Mouse (Mus musculus): Measurements from ENCODE around the gene Cyp2t4. TPM values are rescaled to one million over a fixed set of nuclear protein-coding genes. Genes with fewer than 3 reads are reported as not detected.

The Cyp2t4 gene
- total RNA-seq, 1 experiment: 0.58 TPM

GRCm38 (mm10) chr7:27160921-27161320 lies 7.4 kb downstream of the Cyp2t4 start:
- TF ChIP-seq MAFK (IDR thresholded peaks at IDR 0.05; ENCODE audit: insufficient read depth, low read depth, low read length) (no peak), CHD2 (IDR thresholded peaks at IDR 0.05; ENCODE audit: low read depth, low read length) (no peak), ZC3H11A (IDR thresholded peaks at IDR 0.05; ENCODE audit: borderline replicate concordance, low read depth, low read length) (no peak), HCFC1 (IDR thresholded peaks at IDR 0.05; ENCODE audit: borderline replicate concordance, insufficient read depth, low read length) (no peak), ZNF384 (IDR thresholded peaks at IDR 0.05; ENCODE audit: low read depth, low read length) (no peak)
- H3K4me3 ChIP-seq (ENCODE audit: insufficient read depth in 1 of 2, low read depth in 1 of 2, low read length in 2 of 2, poor library complexity in 1 of 2, severe bottlenecking in 1 of 2): no peak overlapping the region
- DNase-seq (ENCODE audit: low read depth, low spot score): no peak
- H3K9me3 ChIP-seq (ENCODE audit: control insufficient read depth, insufficient read depth, low read depth, low read length): no peaks in the 10 kb centered on the region
- no peak overlapping the region for H3K27ac ChIP-seq (ENCODE audit: insufficient read depth, low read depth, low read length, poor library complexity, severe bottlenecking)
- H3K36me3 ChIP-seq (ENCODE audit: control insufficient read depth, insufficient read depth, low read length, poor library complexity, severe bottlenecking): peaks cover 24% of the 10 kb centered on the region
- in situ Hi-C loops (cut with MboI; ENCODE audit: low sequenced_read_pairs in 2 of 2, unreplicated experiment in 2 of 2): no loop called here
- H3K4me1 ChIP-seq (ENCODE audit: control insufficient read depth in 2 of 2, insufficient read depth in 2 of 2, low read length in 2 of 2, poor library complexity in 1 of 2): peaks cover 0 to 12% of the 10 kb centered on the region in 2 experiments; a peak in 2 of 4 replicates
- no peak overlapping the region for H3K9ac ChIP-seq (ENCODE audit: insufficient read depth, low read depth, low read length, poor library complexity, severe bottlenecking)

GRCm38 (mm10) chr7:27161744-27162143 lies 8.2 kb downstream of the Cyp2t4 start:
- no peak for DNase-seq (ENCODE audit: low read depth, low spot score)
- Histone ChIP-seq H3K4me3 (ENCODE audit: insufficient read depth in 1 of 2, low read depth in 1 of 2, low read length in 2 of 2, poor library complexity in 1 of 2, severe bottlenecking in 1 of 2) (no peak overlapping the region), H3K9ac (ENCODE audit: insufficient read depth, low read depth, low read length, poor library complexity, severe bottlenecking) (no peak overlapping the region; the same call in 1 of the 2 replicates), H3K9me3 (ENCODE audit: control insufficient read depth, insufficient read depth, low read depth, low read length) (no peaks in the 10 kb centered on the region), H3K36me3 (ENCODE audit: control insufficient read depth, insufficient read depth, low read length, poor library complexity, severe bottlenecking) (peaks cover 24% of the 10 kb centered on the region), H3K4me1 (ENCODE audit: control insufficient read depth in 2 of 2, insufficient read depth in 2 of 2, low read length in 2 of 2, poor library complexity in 1 of 2) (peaks cover 0 to 10% of the 10 kb centered on the region in 2 experiments; a peak in 2 of 4 replicates), H3K27ac (ENCODE audit: insufficient read depth, low read depth, low read length, poor library complexity, severe bottlenecking) (no peak overlapping the region)
- in situ Hi-C loops (cut with MboI; ENCODE audit: low sequenced_read_pairs in 2 of 2, unreplicated experiment in 2 of 2): no loop called here
- TF ChIP-seq HCFC1 (IDR thresholded peaks at IDR 0.05; ENCODE audit: borderline replicate concordance, insufficient read depth, low read length) (no peak), ZNF384 (IDR thresholded peaks at IDR 0.05; ENCODE audit: low read depth, low read length) (no peak), ZC3H11A (IDR thresholded peaks at IDR 0.05; ENCODE audit: borderline replicate concordance, low read depth, low read length) (no peak), CHD2 (IDR thresholded peaks at IDR 0.05; ENCODE audit: low read depth, low read length) (no peak), MAFK (IDR thresholded peaks at IDR 0.05; ENCODE audit: insufficient read depth, low read depth, low read length) (no peak)

- no peak overlapping the region for H3K4me3 ChIP-seq (ENCODE audit: insufficient read depth in 1 of 2, low read depth in 1 of 2, low read length in 2 of 2, poor library complexity in 1 of 2, severe bottlenecking in 1 of 2)
- H3K4me1 ChIP-seq (ENCODE audit: control insufficient read depth in 2 of 2, insufficient read depth in 2 of 2, low read length in 2 of 2, poor library complexity in 1 of 2): peaks cover 3 to 15% of the 10 kb centered on the region in 2 experiments; a peak in 3 of 4 replicates
- H3K9me3 ChIP-seq (ENCODE audit: control insufficient read depth, insufficient read depth, low read depth, low read length): no peaks in the 10 kb centered on the region
- no peak overlapping the region for H3K9ac ChIP-seq (ENCODE audit: insufficient read depth, low read depth, low read length, poor library complexity, severe bottlenecking)
- no peak for DNase-seq (ENCODE audit: low read depth, low spot score)
- TF ChIP-seq ZC3H11A (IDR thresholded peaks at IDR 0.05; ENCODE audit: borderline replicate concordance, low read depth, low read length) (no peak), ZNF384 (IDR thresholded peaks at IDR 0.05; ENCODE audit: low read depth, low read length) (no peak), CHD2 (IDR thresholded peaks at IDR 0.05; ENCODE audit: low read depth, low read length) (no peak), HCFC1 (IDR thresholded peaks at IDR 0.05; ENCODE audit: borderline replicate concordance, insufficient read depth, low read length) (no peak), MAFK (IDR thresholded peaks at IDR 0.05; ENCODE audit: insufficient read depth, low read depth, low read length) (no peak)
- H3K27ac ChIP-seq (ENCODE audit: insufficient read depth, low read depth, low read length, poor library complexity, severe bottlenecking): no peak overlapping the region
- H3K36me3 ChIP-seq (ENCODE audit: control insufficient read depth, insufficient read depth, low read length, poor library complexity, severe bottlenecking): peaks cover 17% of the 10 kb centered on the region
- in situ Hi-C loops (cut with MboI; ENCODE audit: low sequenced_read_pairs in 2 of 2, unreplicated experiment in 2 of 2): no loop called here
These were observed 9.4 kb downstream of the Cyp2t4 start for GRCm38 (mm10) chr7:27162780-27163449.

- Histone ChIP-seq H3K9me3 (ENCODE audit: control insufficient read depth, insufficient read depth, low read depth, low read length) (no peaks in the 10 kb centered on the region), H3K36me3 (ENCODE audit: control insufficient read depth, insufficient read depth, low read length, poor library complexity, severe bottlenecking) (peaks cover 12% of the 10 kb centered on the region), H3K4me3 (ENCODE audit: insufficient read depth in 1 of 2, low read depth in 1 of 2, low read length in 2 of 2, poor library complexity in 1 of 2, severe bottlenecking in 1 of 2) (no peak overlapping the region), H3K9ac (ENCODE audit: insufficient read depth, low read depth, low read length, poor library complexity, severe bottlenecking) (no peak overlapping the region), H3K27ac (ENCODE audit: insufficient read depth, low read depth, low read length, poor library complexity, severe bottlenecking) (no peak overlapping the region), H3K4me1 (ENCODE audit: control insufficient read depth in 2 of 2, insufficient read depth in 2 of 2, low read length in 2 of 2, poor library complexity in 1 of 2) (peaks cover 3 to 15% of the 10 kb centered on the region in 2 experiments; a peak in 3 of 4 replicates)
- DNase-seq (ENCODE audit: low read depth, low spot score): no peak
- in situ Hi-C loops (cut with MboI; ENCODE audit: low sequenced_read_pairs in 2 of 2, unreplicated experiment in 2 of 2): no loop called here
- TF ChIP-seq CHD2 (IDR thresholded peaks at IDR 0.05; ENCODE audit: low read depth, low read length) (no peak), HCFC1 (IDR thresholded peaks at IDR 0.05; ENCODE audit: borderline replicate concordance, insufficient read depth, low read length) (no peak), ZNF384 (IDR thresholded peaks at IDR 0.05; ENCODE audit: low read depth, low read length) (no peak), MAFK (IDR thresholded peaks at IDR 0.05; ENCODE audit: insufficient read depth, low read depth, low read length) (no peak), ZC3H11A (IDR thresholded peaks at IDR 0.05; ENCODE audit: borderline replicate concordance, low read depth, low read length) (no peak)
These were observed 9.9 kb downstream of the Cyp2t4 start for GRCm38 (mm10) chr7:27163450-27163805.
